In the genomic region with DNA sequence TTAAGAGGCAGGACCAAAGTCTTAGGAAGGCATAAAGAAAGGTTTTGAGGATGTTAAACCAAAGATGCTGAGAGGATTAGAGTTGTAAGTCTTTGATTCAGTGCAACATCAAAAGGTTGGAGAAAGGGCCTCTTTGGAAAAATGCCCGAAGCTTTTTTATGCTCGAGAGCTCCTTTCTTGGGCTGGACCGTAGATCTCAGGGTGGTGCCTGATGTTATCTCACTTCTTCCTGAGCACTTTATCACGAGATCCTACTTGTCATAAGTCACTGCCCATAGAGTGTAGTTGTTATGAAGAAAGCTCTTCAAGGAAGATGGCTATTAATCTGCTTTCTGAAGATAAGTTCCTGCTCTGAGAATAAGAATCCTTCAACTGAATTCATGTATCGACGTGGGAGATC, we compare ENCODE assay signal across 27 mouse cellular contexts.
DNase-seq lines count a peak whose midpoint lies in the region; ATAC-seq and TF ChIP-seq lines count a peak whose summit lies in the region.
"Had no signal": no experiment of that assay in that cellular context is flagged by ENCODE, and none has a peak within 500 bp of the region (broad histone marks: within the 10 kb centered on the region; RNA-seq: fewer than 3 reads in every experiment).

No protein-coding gene starts in this region.

- no peak overlapping the region for H3K4me2 ChIP-seq in heart, embryonic 11.5 days
- H3K4me2 ChIP-seq: embryonic facial prominence, embryonic 15.5 days; forebrain, embryonic 12.5 days; hindbrain, embryonic 14.5 days; limb, embryonic 13.5 days; liver, embryonic 11.5 days; midbrain, embryonic 13.5 days; neural tube, embryonic 13.5 days had no signal

- H3K9ac ChIP-seq in heart, embryonic 11.5 days (ENCODE audit: low read depth, low read length) = no peak overlapping the region
- H3K9ac ChIP-seq: embryonic facial prominence, embryonic 15.5 days; forebrain, embryonic 12.5 days; forebrain, postnatal 0 days; hindbrain, embryonic 14.5 days; limb, embryonic 13.5 days; midbrain, embryonic 13.5 days; neural tube, embryonic 13.5 days had no signal

- no peaks in the 10 kb centered on the region for H3K9me3 ChIP-seq in heart, embryonic 11.5 days (replicated peaks; ENCODE audit: control insufficient read depth, low read length)
- H3K9me3 ChIP-seq: embryonic facial prominence, embryonic 10.5 days; embryonic facial prominence, embryonic 15.5 days; forebrain, embryonic 12.5 days; heart, embryonic 10.5 days; limb, embryonic 13.5 days; midbrain, embryonic 13.5 days; neural tube, embryonic 13.5 days had no signal

- TF ChIP-seq CTCF in lung, adult 2 months (IDR thresholded peaks at IDR 0.05; ENCODE audit: insufficient read depth, low read length) = no peak

- no peaks in the 10 kb centered on the region for H3K36me3 ChIP-seq in heart, embryonic 11.5 days (ENCODE audit: control insufficient read depth, insufficient read depth, low read length)
- H3K36me3 ChIP-seq: embryonic facial prominence, embryonic 10.5 days; embryonic facial prominence, embryonic 15.5 days; forebrain, embryonic 12.5 days; heart, embryonic 10.5 days; limb, embryonic 13.5 days; midbrain, embryonic 13.5 days; neural tube, embryonic 13.5 days had no signal

- no peak overlapping the region for H3K27ac ChIP-seq in heart, embryonic 11.5 days (ENCODE audit: low read depth, low read length)
- H3K27ac ChIP-seq: embryonic facial prominence, embryonic 10.5 days; embryonic facial prominence, embryonic 15.5 days; forebrain, embryonic 12.5 days; heart, embryonic 10.5 days; hindbrain, embryonic 14.5 days; limb, embryonic 13.5 days; macrophage; midbrain, embryonic 13.5 days; neural tube, embryonic 13.5 days; stomach, postnatal 0 days had no signal

- ATAC-seq in heart, embryonic 11.5 days (replicated peaks; ENCODE audit: insufficient number of reproducible peaks, low FRiP score, low TSS enrichment) = no peak
- ATAC-seq: forebrain, postnatal 0 days; intestine, postnatal 0 days; midbrain, embryonic 13.5 days; Patski had no signal

- no peak overlapping the region for H3K4me3 ChIP-seq in heart, embryonic 11.5 days (ENCODE audit: low read depth, low read length)
- no peak overlapping the region for H3K4me3 ChIP-seq in lung, adult 2 months (replicated peaks; ENCODE audit: extremely low read depth, low read depth, low read length)
- H3K4me3 ChIP-seq: embryonic facial prominence, embryonic 10.5 days; embryonic facial prominence, embryonic 15.5 days; forebrain, embryonic 12.5 days; heart, embryonic 10.5 days; limb, embryonic 13.5 days; midbrain, embryonic 13.5 days; neural tube, embryonic 13.5 days had no signal

- peak; percentile 76 for DNase-seq in heart, adult 11 months
- DNase-seq in kidney, adult 8-10 months = peak; percentile 9 to 38
- no peak for DNase-seq in kidney, postnatal 10 days
- peak; percentile 25 for DNase-seq in lung, postnatal 10 days
- no peak for DNase-seq in lung, adult 2 months
- DNase-seq in cerebellum, postnatal 36 days = no peak
- DNase-seq: adrenal gland, postnatal 25 days; cerebellum, adult 2 months; cerebellum, postnatal 14 days; forebrain, postnatal 0 days; right cerebral cortex, postnatal 4 days; thymus, adult 18-20 months; thymus, postnatal 36 days had no signal

- H3K4me1 ChIP-seq in heart, embryonic 11.5 days (ENCODE audit: control insufficient read depth, insufficient read depth, low read length) = no peaks in the 10 kb centered on the region
- H3K4me1 ChIP-seq in lung, adult 2 months (ENCODE audit: control insufficient read depth, insufficient read depth, low read length) = peaks cover 8% of the 10 kb centered on the region; the same call in 1 of the 2 replicates
- H3K4me1 ChIP-seq: embryonic facial prominence, embryonic 10.5 days; embryonic facial prominence, embryonic 15.5 days; forebrain, embryonic 12.5 days; heart, embryonic 10.5 days; limb, embryonic 13.5 days; midbrain, embryonic 13.5 days; neural tube, embryonic 13.5 days had no signal

- 74% methylated on average over 6 of the region's 6 CpGs for WGBS in heart, embryonic 11.5 days (ENCODE audit: insufficient replicate concordance)
- WGBS in lung, adult 2 months = 39% methylated on average over 6 of the region's 6 CpGs

- H3K27me3 ChIP-seq in heart, embryonic 11.5 days (ENCODE audit: control insufficient read depth, insufficient read depth, low read length) = no peaks in the 10 kb centered on the region
- H3K27me3 ChIP-seq: embryonic facial prominence, embryonic 15.5 days; forebrain, embryonic 12.5 days; limb, embryonic 13.5 days; neural tube, embryonic 13.5 days had no signal

- no peak for TF ChIP-seq POLR2A in lung, adult 2 months (IDR thresholded peaks at IDR 0.05; ENCODE audit: borderline replicate concordance, extremely low read depth, low read depth, low read length)

Comparison
In these comparisons a context has a peak if more than half of its experiments do, and no peak if none do; other contexts are left out.
1. DNase-seq: peak in heart, adult 11 months (single experiment), kidney, adult 8-10 months (2 of 2) and lung, postnatal 10 days (single experiment); none in kidney, postnatal 10 days (single experiment), lung, adult 2 months (single experiment) and cerebellum, postnatal 36 days (0 of 2).